Mouse (Mus musculus): ENCODE measurements around the gene Frmd4a.

- TF ChIP-seq EP300 (IDR thresholded peaks at IDR 0.05; ENCODE audit: low read depth): no peak
- TF ChIP-seq CTCF (IDR thresholded peaks at IDR 0.05; ENCODE audit: low read depth): no peak
Observed at GRCm38 (mm10) chr2:4611704-4612103, 594.2 kb downstream of the Frmd4a start.

All from heart, postnatal 0 days (tissue).